ENCODE assay signal across 18 mouse cellular contexts in the genomic region with DNA sequence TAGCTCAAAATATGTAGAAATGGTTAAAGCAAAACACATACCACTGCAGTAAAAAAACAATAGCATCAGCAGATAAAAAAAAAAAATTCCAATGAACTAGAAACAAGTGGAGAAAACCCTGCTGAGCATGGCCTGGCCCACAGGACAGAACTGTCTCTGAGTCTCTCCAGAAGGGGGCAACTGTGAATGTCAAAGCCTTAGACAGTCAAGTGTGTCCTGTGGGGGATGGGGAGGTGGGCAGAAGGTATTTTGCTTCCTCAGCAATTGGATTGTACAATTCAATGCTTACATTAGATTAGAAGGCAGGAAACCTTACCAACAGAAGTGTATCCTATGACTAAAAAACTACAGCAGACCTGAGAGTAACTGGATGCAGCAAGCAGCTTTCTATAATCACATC. TPM values are rescaled to one million over a fixed set of nuclear protein-coding genes. Genes with fewer than 3 reads are reported as not detected.
DNase-seq lines count a peak whose midpoint lies in the region; ATAC-seq and TF ChIP-seq lines count a peak whose summit lies in the region.
"Had no signal": no experiment of that assay in that cellular context is flagged by ENCODE, and none has a peak within 500 bp of the region (broad histone marks: within the 10 kb centered on the region; RNA-seq: fewer than 3 reads in every experiment).

No protein-coding gene starts in this region.

- TF ChIP-seq CTCF in gastrocnemius, adult 2 months (IDR thresholded peaks at IDR 0.05) = no peak
- peak; percentile 20; the same call in 1 of the 2 replicates for TF ChIP-seq CTCF in lung, postnatal 0 days (IDR thresholded peaks at IDR 0.05)
- TF ChIP-seq CTCF in stomach, postnatal 0 days (IDR thresholded peaks at IDR 0.05; ENCODE audit: low read depth) = 0 out of 2 replicates have a peak, but pooled peaks have one; percentile 5

- TF ChIP-seq EP300 in lung, postnatal 0 days (IDR thresholded peaks at IDR 0.05) = no peak
- TF ChIP-seq EP300 in stomach, postnatal 0 days (optimal IDR thresholded peaks at IDR 0.05) = no peak

- H3K4me3 ChIP-seq in gastrocnemius, adult 2 months = no peak overlapping the region
- no peak overlapping the region for H3K4me3 ChIP-seq in lung, postnatal 0 days (ENCODE audit: low read depth, low read length)
- no peak overlapping the region for H3K4me3 ChIP-seq in stomach, postnatal 0 days (ENCODE audit: low read depth, low read length)
- no peak overlapping the region for H3K4me3 ChIP-seq in kidney, embryonic 15.5 days (replicated peaks)
- H3K4me3 ChIP-seq: forebrain, embryonic 10.5 days; heart, embryonic 13.5 days; hindbrain, embryonic 15.5 days; intestine, embryonic 15.5 days; midbrain, embryonic 13.5 days; neural tube, embryonic 12.5 days had no signal

- no peak for ATAC-seq in lung, postnatal 0 days
- no peak for ATAC-seq in stomach, postnatal 0 days (ENCODE audit: low FRiP score, low TSS enrichment)
- ATAC-seq in kidney, embryonic 15.5 days (replicated peaks; ENCODE audit: low FRiP score) = no peak
- ATAC-seq: forebrain, postnatal 0 days; intestine, embryonic 15.5 days; midbrain, embryonic 13.5 days had no signal

- H3K27me3 ChIP-seq in lung, postnatal 0 days (replicated peaks; ENCODE audit: insufficient read depth, low read length) = no peaks in the 10 kb centered on the region
- H3K27me3 ChIP-seq in stomach, postnatal 0 days (ENCODE audit: control insufficient read depth, insufficient read depth, low read length) = no peaks in the 10 kb centered on the region
- H3K27me3 ChIP-seq in kidney, embryonic 15.5 days = no peaks in the 10 kb centered on the region
- H3K27me3 ChIP-seq: heart, embryonic 13.5 days; hindbrain, embryonic 15.5 days; intestine, embryonic 15.5 days; midbrain, embryonic 13.5 days; neural tube, embryonic 12.5 days had no signal

- no peak overlapping the region for H3K4me2 ChIP-seq in lung, postnatal 0 days (replicated peaks; ENCODE audit: low read depth, low read length)
- no peak overlapping the region for H3K4me2 ChIP-seq in stomach, postnatal 0 days (replicated peaks; ENCODE audit: low read depth)
- H3K4me2 ChIP-seq in kidney, embryonic 15.5 days = no peak overlapping the region
- H3K4me2 ChIP-seq: heart, embryonic 13.5 days; hindbrain, embryonic 15.5 days; intestine, embryonic 15.5 days; midbrain, embryonic 13.5 days; neural tube, embryonic 12.5 days had no signal

- peaks cover 11% of the 10 kb centered on the region; the same call in 1 of the 2 replicates for H3K36me3 ChIP-seq in lung, postnatal 0 days (ENCODE audit: insufficient read depth, low read length)
- peaks cover 24% of the 10 kb centered on the region for H3K36me3 ChIP-seq in stomach, postnatal 0 days (ENCODE audit: control insufficient read depth, insufficient read depth, low read length)
- H3K36me3 ChIP-seq in kidney, embryonic 15.5 days = peaks cover 78% of the 10 kb centered on the region

- intact Hi-C loops in gastrocnemius, adult 2 months (cut with DNase I) = no loop called here

- DNase-seq in gastrocnemius, adult 2 months = no peak
- no peak for DNase-seq in gastrocnemius, postnatal 4 days (ENCODE audit: low spot score in 2 of 2)
- no peak for DNase-seq in lung, postnatal 0 days (ENCODE audit: low spot score)
- DNase-seq in lung, postnatal 25 days (ENCODE audit: low spot score) = no peak
- DNase-seq in stomach, postnatal 0 days (ENCODE audit: low spot score) = no peak
- no peak for DNase-seq in urinary bladder, adult 2 months (ENCODE audit: low spot score)
- DNase-seq in urinary bladder, postnatal 14 days (ENCODE audit: low spot score) = no peak
- DNase-seq: adrenal gland, postnatal 10 days; forebrain, postnatal 0 days; heart, postnatal 4 days; lung, adult 2 months had no signal

- H3K9me3 ChIP-seq in lung, postnatal 0 days (ENCODE audit: low read length) = no peaks in the 10 kb centered on the region
- H3K9me3 ChIP-seq in stomach, postnatal 0 days (ENCODE audit: control insufficient read depth, low read length) = no peaks in the 10 kb centered on the region
- H3K9me3 ChIP-seq in kidney, embryonic 15.5 days (replicated peaks) = no peaks in the 10 kb centered on the region
- H3K9me3 ChIP-seq: forebrain, embryonic 10.5 days; heart, embryonic 13.5 days; hindbrain, embryonic 15.5 days; intestine, embryonic 15.5 days; midbrain, embryonic 13.5 days; neural tube, embryonic 12.5 days had no signal

- H3K4me1 ChIP-seq in lung, postnatal 0 days (ENCODE audit: insufficient read depth, low read depth, low read length) = no peaks in the 10 kb centered on the region
- H3K4me1 ChIP-seq in stomach, postnatal 0 days (replicated peaks; ENCODE audit: control insufficient read depth, insufficient read depth) = no peaks in the 10 kb centered on the region
- no peaks in the 10 kb centered on the region for H3K4me1 ChIP-seq in kidney, embryonic 15.5 days
- H3K4me1 ChIP-seq: forebrain, embryonic 10.5 days; hindbrain, embryonic 15.5 days; intestine, embryonic 15.5 days; midbrain, embryonic 13.5 days; neural tube, embryonic 12.5 days had no signal

- H3K9ac ChIP-seq in lung, postnatal 0 days (replicated peaks; ENCODE audit: low read depth) = no peak overlapping the region
- H3K9ac ChIP-seq in stomach, postnatal 0 days (ENCODE audit: low read length) = no peak overlapping the region
- no peak overlapping the region for H3K9ac ChIP-seq in kidney, embryonic 15.5 days
- H3K9ac ChIP-seq: forebrain, postnatal 0 days; heart, embryonic 13.5 days; hindbrain, embryonic 15.5 days; intestine, embryonic 15.5 days; midbrain, embryonic 13.5 days; neural tube, embryonic 12.5 days had no signal

- H3K27ac ChIP-seq in gastrocnemius, adult 2 months = peak overlapping the region; percentile 86
- no peak overlapping the region for H3K27ac ChIP-seq in lung, postnatal 0 days (ENCODE audit: low read length)
- H3K27ac ChIP-seq in stomach, postnatal 0 days (replicated peaks) = no peak overlapping the region
- H3K27ac ChIP-seq in kidney, embryonic 15.5 days = no peak overlapping the region
- H3K27ac ChIP-seq: forebrain, embryonic 10.5 days; heart, embryonic 13.5 days; hindbrain, embryonic 15.5 days; intestine, embryonic 15.5 days; midbrain, embryonic 13.5 days; neural tube, embryonic 12.5 days had no signal

RNA-seq across cellular contexts. Expression of gene Ganc, which starts 11.3 kb away (rescaled TPM):
- total RNA-seq in gastrocnemius, adult 2 months (2021) = 10 to 100 TPM; 29.7 to 34.3 TPM
- total RNA-seq in gastrocnemius, postnatal 4 days (2021) = 10 to 100 TPM; 19.9 to 22.1 TPM
- polyA plus RNA-seq in lung, postnatal 0 days (2015; fragmentation: Nextera tagmentation; extraction: Ambion mirVana) = 10.9 and 11.5 TPM in 2 replicates
- 6.8 and 7.8 TPM in 2 replicates for polyA plus RNA-seq in stomach, postnatal 0 days (2015; fragmentation: Nextera tagmentation; extraction: Ambion mirVana)
- 10.7 and 10.8 TPM in 2 replicates for polyA plus RNA-seq in kidney, embryonic 15.5 days (2015; fragmentation: Nextera tagmentation; extraction: Ambion mirVana)
- polyA plus RNA-seq in urinary bladder, adult 2 months (2012; rRNA removed) = 13.5 and 14.7 TPM in 2 replicates

RNA-seq across cellular contexts. Expression of gene Tmem87a, which starts 11.5 kb away (rescaled TPM):
- total RNA-seq in gastrocnemius, adult 2 months (2021) = 10 to 100 TPM; 31.4 to 51.8 TPM
- 10 to 100 TPM; 31.8 to 38.7 TPM for total RNA-seq in gastrocnemius, postnatal 4 days (2021)
- 12.0 and 14.0 TPM in 2 replicates for polyA plus RNA-seq in lung, postnatal 0 days (2015; fragmentation: Nextera tagmentation; extraction: Ambion mirVana)
- polyA plus RNA-seq in stomach, postnatal 0 days (2015; fragmentation: Nextera tagmentation; extraction: Ambion mirVana) = 13.3 and 16.4 TPM in 2 replicates
- 9.4 and 10.8 TPM in 2 replicates for polyA plus RNA-seq in kidney, embryonic 15.5 days (2015; fragmentation: Nextera tagmentation; extraction: Ambion mirVana)
- 26.2 and 30.7 TPM in 2 replicates for polyA plus RNA-seq in urinary bladder, adult 2 months (2012; rRNA removed)

RNA-seq across cellular contexts. Expression of gene Vps39, which starts 39.5 kb away (rescaled TPM):
- 10 to 100 TPM; 16.1 to 21.1 TPM for total RNA-seq in gastrocnemius, adult 2 months (2021)
- 10 to 100 TPM; 27.3 to 34.7 TPM for total RNA-seq in gastrocnemius, postnatal 4 days (2021)
- 15.2 and 15.5 TPM in 2 replicates for polyA plus RNA-seq in lung, postnatal 0 days (2015; fragmentation: Nextera tagmentation; extraction: Ambion mirVana)
- polyA plus RNA-seq in stomach, postnatal 0 days (2015; fragmentation: Nextera tagmentation; extraction: Ambion mirVana) = 8.4 and 9.2 TPM in 2 replicates
- polyA plus RNA-seq in kidney, embryonic 15.5 days (2015; fragmentation: Nextera tagmentation; extraction: Ambion mirVana) = 17.5 and 19.7 TPM in 2 replicates
- 26.4 and 26.6 TPM in 2 replicates for polyA plus RNA-seq in urinary bladder, adult 2 months (2012; rRNA removed)
